Mouse (Mus musculus): ENCODE data around the gene Ccnt1.
"Not testable (repeated sequence)": the region's sequence is repeated elsewhere in the genome, so short reads cannot be mapped to it uniquely, and the experiment has no call there.

Gene Ccnt1

GRCm38 (mm10) chr15:98595049-98595448 is 24.3 kb upstream of the Ccnt1 start:
- no peak for DNase-seq

DNA sequence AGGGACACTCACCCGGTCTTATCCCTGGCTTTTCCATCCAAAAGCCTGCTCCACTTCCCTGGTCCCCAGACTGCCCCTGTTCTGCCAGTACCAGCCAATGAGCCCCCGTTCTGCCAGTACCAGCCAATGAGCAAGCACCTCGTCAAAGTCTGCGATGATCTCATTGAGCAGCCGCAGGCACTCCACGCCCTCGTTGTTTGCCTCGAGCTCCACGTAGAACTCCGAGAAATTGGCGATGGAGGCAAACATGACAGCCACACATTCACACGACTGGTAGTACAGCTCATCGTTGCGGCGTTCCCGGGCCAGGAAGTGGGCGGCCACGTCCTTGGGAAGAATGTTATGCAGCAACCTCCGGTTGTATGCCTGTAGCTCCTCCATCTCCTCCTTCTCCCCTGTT is 23.5 kb upstream of the Ccnt1 start:
- DNase-seq, result no peak

DNA sequence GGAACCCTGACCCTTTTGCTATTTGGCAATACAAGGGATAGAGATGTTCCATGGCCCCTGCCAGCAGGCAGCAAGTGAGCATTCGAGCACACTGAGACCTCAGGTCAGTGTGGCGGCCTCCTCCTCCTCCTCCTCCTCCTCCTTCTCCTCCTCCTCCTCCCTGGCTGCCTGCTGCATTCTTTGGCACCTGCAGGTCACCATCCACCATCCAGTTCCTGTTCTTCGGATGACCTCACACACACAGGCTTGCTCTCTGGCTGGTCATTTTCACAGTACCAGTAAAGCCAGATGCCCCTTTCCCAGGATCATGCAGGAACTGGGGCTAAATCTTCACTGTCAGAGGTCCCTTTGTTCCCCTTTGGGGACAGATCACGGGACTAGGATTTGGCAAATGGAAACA is 20.7 kb upstream of the Ccnt1 start:
- no peak for DNase-seq

GRCm38 (mm10) chr15:98589640-98590336 is 19.1 kb upstream of the Ccnt1 start:
- DNase-seq, result no peak

GRCm38 (mm10) chr15:98587751-98588150 is 17.0 kb upstream of the Ccnt1 start:
- DNase-seq, result no peak

DNA sequence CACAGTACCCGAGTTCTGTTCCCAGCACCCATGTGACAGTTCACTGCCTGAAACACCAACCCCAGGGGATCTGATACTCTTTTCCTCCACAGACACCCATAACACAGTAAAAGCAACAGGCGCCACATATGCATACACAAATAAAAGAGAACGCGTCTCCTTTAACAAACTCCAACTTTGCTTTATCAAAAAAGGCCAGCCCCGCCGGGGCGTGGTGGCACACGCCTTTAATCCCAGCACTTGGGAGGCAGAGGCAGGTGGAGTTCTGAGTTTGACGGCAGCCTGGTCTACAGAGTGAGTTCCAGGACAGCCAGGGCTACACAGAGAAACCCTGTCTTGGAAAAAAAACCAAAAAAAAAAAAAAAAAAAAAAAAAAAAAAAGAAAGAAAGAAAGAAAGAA is 15.4 kb upstream of the Ccnt1 start:
- not testable (repeated sequence) for DNase-seq

GRCm38 (mm10) chr15:98585421-98585820 is 14.7 kb upstream of the Ccnt1 start:
- DNase-seq, result no peak

DNA sequence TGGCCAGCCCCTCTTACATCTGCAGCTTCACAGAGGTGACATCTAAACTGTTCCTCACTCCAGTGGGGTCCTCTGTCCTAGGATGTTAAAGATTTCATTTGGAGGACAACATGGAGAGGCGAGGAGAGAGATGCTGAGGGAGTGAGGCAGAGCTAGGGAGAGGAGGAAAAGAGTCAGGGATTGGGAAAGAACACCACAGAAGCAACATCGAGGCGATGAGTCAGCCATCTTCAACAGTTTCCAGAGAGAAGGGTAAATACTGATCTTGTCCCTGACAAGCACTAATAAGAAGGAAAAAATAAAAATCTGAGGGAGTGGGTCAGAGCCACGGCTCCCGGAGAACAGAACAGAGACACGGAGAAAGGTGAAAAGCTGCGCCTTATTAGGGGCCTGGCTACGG is 12.3 kb upstream of the Ccnt1 start:
- no peak for DNase-seq

DNA sequence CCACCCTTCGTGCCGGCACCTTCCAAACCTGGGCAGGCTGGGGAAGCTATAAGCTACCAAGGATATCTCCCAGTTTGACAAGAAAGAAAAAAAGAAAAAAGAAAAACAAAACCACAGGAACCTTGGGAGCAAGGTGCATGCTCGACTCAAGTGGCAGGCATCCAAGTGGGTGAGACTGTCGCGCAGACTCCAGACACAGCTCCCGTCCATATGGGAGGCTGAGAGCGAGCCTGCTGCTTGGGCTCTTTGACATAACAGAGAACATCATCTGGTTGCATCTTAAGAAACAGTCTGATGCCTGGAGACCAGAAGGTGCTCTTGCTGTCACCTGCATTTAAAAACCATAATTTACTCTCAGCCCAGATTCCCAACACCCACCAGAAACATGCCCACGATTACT is 11.7 kb upstream of the Ccnt1 start:
- no peak for DNase-seq

DNA sequence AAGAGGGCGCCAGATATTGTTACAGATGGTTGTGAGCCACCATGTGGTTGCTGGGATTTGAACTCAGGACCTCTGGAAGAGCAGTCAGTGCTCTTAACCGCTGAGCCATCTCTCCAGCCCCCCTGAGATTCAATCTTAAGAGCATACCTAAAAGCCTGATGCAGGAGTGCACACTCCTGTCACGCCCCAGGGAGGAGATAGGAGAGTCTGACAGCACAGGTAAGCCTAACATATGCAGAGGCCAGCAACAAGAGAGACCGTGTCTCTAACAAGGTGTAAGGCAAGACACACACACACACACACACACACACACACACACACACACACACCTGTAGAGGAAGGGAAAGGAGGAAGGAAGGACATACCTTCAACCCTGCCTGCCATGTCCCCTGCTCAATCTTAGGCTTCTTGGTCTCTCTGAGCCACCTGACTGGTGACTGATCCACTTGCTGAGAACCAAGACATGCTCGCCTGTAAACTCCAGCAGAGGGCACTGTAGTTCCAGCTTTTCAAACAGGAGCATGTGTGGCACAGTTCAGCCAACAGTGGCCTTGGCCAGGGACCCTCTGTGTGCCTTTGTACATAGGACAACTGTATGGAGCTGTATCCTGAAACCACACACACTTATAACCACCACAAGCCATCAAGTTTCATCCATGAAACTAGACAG is 9.2 kb upstream of the Ccnt1 start:
- DNase-seq, result peak; percentile 86

DNA sequence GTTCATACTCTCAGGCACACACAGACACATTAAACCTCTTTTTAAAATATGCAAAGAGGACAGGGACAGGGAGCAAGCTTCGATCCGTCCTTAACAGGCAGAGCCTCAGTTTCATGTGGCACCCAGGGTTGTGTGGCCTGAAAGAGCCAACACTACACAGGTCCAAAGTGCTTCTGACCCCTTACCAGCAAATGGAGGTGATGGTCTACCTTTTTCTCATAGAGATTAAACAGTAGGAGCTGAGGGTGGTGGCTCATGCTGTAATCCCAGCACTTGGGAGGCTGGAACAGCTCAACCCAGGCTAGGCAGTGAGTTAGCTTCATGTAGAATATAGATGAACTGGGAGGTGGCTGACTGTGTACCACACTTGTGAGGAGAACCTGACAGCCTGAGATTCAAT is 8.6 kb upstream of the Ccnt1 start:
- DNase-seq, result no peak

- DNase-seq, result no peak
These were observed 2.6 kb upstream of the Ccnt1 start for GRCm38 (mm10) chr15:98573293-98573692.

DNA sequence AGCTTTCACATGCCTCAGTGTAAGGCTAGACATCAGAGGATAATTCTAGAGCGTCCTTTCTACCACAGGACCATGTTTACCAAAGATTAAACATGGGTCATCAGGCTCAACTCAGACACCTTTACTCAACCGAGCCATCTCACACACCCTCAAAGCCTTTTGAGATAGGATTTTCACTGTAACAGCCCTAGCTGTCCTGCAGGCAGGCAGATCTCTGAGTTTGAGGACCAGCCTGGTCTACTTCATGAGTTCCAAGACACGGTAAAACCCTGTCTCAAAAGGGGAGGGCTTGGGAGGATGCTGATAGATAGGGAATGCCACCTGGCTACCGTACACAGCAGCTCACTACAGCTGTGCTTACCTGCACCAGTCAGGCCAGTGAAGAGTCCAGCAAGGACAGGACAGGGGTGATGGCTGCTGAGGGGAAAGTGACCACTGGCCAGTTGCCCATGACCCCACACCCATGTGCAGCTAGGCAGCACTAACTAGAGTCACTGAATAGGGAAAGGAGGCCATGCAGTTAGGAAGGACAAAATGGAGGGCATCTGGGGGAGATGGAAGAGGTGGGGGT is 843 bp downstream of the Ccnt1 start:
- DNase-seq, result no peak

GRCm38 (mm10) chr15:98569216-98569615 is 1.5 kb downstream of the Ccnt1 start:
- no peak for DNase-seq

GRCm38 (mm10) chr15:98568256-98569033 is 2.3 kb downstream of the Ccnt1 start:
- DNase-seq, result no peak

DNA sequence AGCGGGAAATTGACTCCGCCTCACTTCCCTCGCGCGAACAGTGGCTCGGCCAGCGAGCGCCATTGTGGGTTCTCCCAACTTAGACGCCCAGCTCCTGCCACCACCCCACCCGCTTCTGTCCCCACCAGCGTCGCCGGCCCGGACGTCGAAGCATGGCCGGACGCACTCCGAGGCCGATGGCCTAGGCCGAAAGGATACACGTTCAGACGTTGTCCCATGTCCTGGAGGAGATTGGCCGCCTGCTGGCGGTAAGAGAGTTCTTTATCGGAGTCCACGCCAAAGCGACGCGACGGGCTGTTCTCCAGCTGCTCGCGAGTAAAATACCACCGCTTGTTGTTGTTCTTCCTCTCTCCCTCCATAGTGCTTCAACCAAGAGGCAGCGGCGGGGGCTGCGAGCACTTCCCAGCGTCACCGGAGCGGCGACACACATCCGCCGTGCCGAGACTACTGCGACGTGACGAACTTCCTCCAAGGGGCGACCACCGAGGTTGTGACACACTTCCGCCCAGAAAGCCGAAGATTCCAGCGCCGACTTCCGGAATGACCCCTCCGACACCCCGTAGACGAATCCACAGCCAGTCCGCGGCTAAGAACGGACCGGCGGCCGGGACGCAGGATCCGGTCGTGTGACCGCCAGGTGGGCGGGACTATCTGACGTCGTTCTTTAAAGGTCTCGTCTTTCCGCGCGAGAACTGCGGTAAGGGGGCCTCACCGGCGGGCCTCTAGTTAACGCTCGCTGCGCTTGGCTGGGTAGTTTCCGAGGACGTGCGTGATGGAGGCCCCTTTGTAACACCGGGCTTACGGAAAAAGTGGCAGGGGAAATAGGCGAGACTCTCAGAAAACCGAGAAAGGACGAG is 3.2 kb downstream of the Ccnt1 start:
- DNase-seq, result peak; percentile 99

- no peak for DNase-seq
These were observed 3.8 kb downstream of the Ccnt1 start for GRCm38 (mm10) chr15:98566973-98567277.

GRCm38 (mm10) chr15:98557186-98557585 is 13.5 kb downstream of the Ccnt1 start:
- no peak for DNase-seq

DNA sequence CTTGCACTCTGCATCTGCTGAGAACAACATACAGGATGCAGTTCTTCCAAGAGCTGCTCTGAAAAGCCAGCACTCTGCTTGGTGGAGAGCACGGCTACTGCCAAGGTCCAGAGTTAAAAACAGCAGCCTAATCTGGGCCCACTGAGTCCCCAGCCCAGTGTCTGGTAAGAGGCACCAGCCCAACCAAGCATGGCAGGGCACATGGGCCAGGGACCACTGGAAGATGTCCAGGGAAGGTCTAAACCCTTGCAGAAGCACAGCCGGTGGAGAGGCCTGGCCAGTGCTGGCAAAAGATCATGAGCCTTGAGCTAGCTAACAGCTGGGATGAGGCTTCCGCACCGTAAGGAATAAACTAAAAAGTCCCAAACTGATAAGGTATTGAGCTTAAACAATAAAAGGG is 14.8 kb downstream of the Ccnt1 start:
- DNase-seq, result no peak

GRCm38 (mm10) chr15:98552758-98553157 is 18.0 kb downstream of the Ccnt1 start:
- DNase-seq, result no peak

DNA sequence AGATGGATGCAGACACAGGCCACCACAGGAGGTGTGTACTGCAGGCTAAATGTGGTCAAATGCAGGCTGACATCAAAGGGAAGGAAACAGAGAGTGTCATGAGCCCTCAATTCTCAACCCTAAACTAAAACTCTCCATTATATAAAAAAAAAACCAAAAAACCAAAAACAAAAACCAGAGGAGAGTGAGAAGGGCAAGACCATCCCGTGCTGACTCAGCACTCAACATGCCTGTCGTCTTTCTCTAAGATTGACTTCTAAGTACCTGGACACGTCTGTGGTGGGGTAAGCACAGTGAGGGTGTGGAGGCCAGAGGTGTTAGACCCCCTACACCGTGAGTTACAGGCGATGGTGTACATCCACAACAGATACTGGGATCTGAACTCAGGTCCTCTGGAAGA is 23.9 kb downstream of the Ccnt1 start:
- DNase-seq, result no peak

DNA sequence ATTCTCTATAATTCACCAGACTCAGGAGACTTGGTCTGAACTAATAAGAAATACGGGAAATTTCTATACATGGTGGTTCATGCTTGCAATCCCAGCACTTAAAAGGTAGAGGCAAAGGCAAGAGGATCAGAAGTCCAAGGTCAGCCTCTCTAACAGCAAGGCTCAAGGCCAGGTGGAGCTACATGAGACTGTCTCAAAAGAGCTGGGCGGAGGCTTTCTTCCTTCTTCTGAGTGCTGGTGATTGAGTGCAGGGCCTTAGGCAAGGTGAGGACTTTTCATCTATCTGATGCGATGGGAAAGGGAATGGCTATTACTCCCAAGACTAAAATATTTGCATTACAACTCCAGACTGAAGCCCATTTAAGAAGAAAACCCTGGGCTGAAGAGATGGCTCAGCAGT is 25.6 kb downstream of the Ccnt1 start:
- DNase-seq, result no peak

DNA sequence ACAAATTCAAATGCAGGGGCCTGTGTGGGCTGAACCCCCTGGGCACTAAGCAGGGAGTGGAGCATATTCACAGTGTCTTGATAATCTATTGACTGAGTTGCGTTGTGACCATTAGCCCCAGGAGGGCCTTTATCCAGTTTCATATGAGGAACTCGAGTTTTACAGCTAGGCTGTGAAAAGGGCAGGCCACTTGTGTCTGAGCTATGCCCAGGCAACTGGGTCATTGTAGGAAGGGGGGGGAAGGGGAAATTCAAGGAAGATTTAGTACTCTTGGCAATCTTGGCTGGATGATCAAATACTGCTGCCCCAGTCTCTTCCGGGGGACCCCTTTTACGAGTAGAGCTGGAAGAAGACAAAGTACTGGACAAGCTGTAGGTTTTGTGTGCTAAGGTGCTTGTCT is 27.4 kb downstream of the Ccnt1 start:
- no peak for DNase-seq

Measured in lung, postnatal 14 days (tissue).